Mouse (Mus musculus): Measurements from ENCODE around the gene Hoxa1. TPM values are rescaled to one million over a fixed set of nuclear protein-coding genes. Genes with fewer than 3 reads are reported as not detected.

Gene Hoxa1
- polyA plus RNA-seq, 3 experiments from 2014 or later = not detected

DNA sequence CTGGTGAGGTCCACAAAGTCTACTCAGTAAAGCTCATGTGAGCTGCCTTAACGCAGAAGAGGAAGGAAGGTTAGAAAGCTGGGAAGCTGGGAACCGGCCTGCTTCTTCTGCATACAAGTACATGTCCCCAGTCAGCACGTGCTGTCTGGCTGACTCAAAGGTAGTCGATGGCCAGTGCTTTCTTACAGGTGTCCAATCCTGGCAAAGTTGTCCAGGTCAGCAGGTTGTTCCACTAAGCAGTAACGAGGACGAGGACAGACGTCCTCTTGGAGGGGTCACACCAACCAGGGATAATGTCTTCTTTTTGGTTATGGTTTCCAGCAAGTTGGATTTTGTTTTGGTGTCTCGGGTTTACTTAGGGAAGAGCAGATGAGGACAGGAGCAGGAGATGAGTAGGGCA, 31.8 kb upstream of the Hoxa1 start:
- ATAC-seq = no peak

DNA sequence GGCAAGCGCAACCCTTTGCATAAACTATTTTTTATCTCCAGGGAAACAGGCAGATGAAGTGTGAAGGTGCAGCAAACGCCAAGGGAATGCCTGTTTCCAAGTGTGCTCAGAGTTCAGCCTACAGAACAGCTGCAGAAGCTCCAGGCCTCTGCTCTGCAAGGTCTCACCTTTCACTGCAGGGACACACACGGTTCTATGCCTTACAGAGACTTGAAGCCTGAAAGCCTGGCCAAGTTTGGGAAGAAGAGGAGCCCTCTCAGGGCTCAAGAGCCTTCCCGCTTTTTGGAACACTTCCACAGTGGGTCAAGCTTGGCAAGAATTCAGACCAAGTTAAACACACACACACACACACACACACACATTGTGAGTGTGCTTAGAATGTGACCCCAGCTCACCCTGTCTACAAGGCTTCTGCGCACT, 31.1 kb upstream of the Hoxa1 start:
- no peak for ATAC-seq

DNA sequence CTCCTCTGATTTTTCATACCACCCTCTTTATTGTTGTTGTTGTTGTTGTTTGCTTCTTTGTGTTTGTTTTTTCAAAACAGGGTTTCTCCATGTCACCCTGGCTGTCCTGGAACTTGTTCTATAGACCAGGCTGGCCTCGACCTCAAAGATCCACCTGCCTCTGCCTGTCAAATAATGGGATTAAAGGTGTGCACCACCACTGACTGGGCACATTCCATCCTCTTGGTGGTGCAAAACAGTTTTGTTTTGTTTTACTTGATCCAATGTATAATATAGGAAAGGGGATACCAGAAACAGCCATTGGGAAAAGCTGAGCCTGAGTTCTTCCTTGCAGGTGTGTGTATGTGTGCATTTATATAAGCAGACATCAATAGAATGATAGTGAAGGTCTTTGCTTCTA, 28.4 kb upstream of the Hoxa1 start:
- no peak for ATAC-seq

DNA sequence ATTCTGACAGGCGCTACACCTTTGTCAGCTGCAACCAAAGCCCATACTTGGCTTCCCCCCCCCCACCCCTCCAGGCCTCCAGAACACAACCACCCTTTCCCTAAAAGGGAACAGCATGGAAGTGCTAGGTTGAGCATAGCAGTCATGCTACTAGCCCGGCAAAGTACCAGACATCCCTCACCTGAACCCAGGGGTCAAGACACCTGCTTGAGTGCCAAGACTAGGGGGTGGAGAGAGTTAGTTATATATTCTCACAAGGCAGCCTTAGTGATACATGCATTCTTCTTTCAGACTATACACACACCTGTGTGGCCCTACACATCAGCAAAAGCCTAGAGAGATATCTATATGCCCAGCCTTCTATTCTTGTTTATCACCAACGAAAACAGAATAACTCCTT, 27.7 kb upstream of the Hoxa1 start:
- no peak for ATAC-seq

DNA sequence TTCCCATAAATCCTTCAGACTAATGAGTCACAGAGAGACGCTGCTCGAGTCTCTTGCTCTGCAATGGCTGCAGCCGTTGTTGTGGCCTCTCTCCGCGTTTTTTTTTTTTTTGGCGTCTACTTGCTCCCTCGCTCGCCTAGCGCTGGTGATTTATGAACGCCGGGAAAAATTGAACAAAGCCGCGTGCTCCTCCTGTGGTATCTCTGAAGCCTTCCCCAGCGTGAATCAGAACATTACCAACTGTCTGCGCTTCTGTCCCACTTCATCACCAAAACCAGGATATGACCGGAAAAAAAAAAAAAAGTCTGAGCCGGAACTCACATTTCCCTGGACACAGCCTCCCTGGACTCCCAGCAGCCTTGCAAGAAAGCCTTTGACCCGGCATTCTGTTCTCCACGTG, 27.1 kb upstream of the Hoxa1 start:
- ATAC-seq = no peak

DNA sequence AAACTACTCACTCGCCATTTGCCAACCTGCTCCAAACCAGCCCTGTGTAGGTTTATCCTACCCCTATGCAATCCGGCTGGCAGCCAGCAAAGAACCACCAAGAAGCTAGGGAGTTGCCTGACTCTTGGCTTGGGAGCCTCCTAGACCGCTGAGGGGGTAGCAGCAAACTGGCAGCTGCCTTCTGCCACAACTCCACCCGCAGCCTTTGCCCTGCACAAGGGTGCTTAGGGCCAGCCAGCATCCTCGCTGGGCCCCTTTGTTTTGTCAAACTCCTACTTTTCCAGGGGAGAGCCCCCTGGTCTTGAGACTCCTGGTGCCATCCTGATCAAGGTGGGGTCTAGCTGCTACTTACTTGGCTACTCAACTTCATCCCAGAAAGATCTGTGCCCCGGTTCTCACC, 26.6 kb upstream of the Hoxa1 start:
- no peak for ATAC-seq

DNA sequence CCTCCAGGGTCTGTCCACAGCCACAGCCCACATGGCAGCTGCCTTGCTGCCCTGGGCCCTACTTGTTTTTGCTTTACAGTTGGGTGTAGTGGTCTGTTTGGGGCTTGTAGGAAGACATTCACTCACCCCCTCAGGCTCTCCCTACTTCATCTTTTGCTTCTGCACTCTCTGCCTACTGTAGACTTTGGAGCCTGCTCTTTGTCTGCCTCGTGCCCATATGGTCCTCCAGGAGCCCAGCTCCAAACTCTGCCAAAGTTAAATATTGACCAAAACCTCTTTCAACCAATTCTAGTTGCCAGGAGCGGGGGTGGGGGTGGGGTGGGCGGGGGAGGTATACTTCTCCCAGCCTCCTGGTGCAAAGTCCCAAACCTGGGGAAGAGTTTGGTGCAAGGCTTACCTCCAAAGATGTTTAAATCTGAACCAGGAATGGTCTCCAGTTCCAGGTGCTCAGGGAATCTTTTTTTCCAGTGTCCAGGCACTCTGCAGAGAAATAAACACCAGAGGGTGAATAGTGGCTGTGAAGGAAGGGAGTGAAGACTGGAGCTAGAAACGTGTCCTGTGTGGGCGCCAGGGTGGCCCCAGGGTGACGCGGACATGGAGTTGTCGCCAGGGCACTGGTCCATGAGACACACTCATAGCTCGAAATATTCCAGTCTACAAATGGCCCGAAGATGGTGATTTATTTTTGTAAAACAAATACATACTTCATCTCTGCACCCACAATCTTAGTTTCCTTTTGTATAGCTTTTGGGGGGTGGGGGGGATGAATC, 25.4 kb upstream of the Hoxa1 start:
- no peak for ATAC-seq

DNA sequence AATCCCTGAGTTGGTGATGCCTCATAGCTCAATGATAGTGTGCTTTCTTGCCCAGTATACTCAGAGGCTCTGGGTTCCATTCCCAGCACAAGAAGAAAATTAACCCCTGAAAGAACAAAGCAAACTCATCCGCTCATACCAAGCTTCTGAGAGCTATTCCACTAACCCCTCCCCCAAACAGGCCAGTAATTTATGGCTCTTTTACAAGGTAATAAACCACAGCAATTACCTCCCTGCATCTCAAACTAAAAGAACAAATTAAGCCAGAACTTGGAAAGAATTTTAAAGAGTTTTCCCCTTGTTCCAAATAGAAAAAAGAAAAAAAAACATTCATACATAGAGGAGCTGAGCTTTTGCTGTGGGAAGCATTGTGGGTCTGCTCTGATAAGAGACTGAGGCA, 24.7 kb upstream of the Hoxa1 start:
- no peak for ATAC-seq

DNA sequence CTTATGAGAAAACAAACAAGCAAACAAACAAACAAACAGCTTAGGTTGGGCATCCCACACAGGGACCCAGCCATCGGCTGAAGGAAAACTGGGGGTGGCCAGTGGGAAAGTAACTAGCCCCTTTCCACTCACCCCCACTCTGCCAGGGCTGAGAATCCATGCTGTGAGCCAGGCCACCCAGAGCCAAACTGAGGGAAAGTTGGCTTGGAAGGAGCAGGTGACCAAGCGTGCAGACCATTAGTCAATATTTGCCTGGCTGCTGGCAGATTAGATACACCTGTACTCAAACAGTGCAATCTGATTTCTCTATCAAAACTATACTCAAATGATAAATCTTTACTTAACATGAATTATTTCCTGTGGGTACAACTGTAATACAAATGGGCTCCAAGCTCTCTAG, 23.9 kb upstream of the Hoxa1 start:
- ATAC-seq = no peak

DNA sequence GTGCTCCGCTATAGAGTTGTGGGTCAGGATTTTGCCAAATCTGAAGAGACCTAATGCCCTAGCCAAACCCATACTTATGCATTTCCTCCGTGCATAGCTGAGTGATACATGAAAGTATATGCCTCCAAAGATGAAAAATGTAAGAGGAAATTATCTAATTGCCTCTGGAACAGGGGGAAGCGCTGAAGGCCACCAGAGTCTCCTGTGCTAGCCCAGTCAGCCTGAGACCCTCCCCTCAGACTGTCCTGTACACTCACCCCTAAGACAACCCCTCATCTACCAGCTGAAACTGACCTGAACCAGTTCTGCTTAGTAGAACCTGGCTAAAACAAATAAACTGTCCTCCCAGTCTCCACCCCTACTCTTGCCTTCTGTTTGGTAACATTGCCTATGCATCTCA, 22.6 kb upstream of the Hoxa1 start:
- no peak for ATAC-seq

DNA sequence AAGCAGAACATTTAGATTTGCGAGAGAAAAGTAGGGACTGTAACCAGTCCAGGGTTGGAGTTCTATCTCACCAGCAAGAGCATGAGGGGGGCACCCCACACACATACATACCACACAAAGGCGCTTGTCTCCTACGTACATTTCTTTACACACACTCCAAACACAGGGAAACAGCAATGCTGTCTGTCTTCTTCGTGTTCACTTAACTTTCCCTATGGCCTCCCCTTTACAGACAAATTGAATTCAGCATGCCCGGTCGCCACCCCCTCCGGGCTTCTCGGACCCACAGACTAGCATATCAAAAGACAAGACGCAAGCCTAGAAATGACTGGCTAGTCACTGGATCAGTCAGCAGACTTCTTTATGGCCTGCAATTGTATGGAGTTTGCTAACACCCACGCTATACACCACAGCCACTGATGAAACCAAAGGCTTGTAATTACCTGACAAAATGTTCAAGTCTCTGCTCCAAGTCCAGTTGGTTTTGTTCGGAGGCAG, 22.1 kb upstream of the Hoxa1 start:
- ATAC-seq = no peak

DNA sequence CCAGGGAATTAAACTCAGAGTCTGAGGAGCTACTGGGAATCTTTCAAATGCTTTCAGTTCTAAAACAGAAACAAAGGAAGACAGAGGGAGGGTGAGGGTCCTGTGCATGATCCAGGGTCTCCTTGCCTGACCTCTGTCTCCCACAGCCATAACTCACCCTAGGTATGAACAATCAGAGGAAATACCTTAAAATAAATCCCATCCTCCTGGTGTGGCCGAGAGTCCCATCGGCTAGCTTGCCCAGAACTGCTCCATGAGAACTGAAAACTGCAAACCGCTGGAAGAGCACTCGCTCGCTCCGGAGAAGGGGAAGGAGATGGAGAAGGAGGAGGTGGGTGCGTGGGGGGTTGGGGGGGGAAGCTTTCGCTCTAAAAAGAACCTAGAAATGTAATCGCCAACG, 21.6 kb upstream of the Hoxa1 start:
- no peak for ATAC-seq

DNA sequence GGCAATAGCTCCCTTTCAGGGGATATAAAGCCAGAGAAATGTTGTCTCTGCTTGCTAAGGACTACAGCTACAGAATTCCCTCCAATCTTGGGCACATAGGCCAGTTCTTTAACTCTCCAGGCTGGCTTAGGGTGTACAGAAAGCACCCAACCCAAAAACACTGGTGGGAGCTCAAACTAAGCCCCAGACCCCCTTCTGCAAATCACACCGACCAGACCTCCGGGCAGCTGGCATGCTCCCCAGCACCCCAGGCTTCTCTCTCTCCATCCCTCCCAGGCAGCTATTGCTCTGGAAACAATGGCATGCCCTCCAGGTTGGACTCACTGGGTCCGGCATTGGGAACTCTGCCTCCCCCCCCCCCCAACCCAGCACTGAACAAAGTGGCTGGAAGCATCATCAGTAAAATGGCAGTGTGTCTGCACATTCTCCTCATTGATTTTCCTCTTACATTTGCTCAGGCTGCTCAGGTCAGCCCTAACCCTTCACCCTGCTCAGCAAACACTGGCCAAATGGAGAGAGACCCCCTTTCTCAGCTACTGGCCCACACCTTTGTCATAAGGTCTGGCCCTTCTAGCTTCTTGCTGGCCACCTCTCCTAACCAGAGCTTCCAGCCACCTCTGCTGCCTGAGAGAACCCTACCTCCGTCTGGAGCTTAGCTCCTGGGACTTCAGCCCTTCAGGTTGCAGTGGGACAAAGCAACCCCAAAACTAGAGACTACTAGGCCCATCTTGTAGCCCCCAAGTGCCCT, 21.0 kb upstream of the Hoxa1 start:
- no peak for ATAC-seq

DNA sequence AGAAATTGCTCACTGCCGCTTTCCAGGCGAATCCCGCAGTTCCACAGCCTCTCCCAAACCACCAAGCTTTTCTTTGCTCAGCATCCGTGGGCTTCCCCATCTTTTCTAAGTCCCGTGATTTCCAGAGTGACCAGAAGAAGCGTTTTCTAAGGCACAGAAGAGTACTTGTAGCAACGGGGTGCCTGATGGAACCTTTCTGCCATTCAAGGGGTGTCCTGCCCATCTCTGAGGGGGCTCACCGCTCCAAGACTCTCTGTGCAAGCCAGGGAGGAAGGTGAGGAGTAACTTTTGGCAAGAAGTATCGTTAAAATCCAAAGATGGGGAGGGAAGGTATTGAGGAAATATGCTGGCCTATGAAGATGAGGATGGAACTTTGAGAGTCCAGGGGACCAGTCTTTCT, 19.7 kb upstream of the Hoxa1 start:
- no peak for ATAC-seq

DNA sequence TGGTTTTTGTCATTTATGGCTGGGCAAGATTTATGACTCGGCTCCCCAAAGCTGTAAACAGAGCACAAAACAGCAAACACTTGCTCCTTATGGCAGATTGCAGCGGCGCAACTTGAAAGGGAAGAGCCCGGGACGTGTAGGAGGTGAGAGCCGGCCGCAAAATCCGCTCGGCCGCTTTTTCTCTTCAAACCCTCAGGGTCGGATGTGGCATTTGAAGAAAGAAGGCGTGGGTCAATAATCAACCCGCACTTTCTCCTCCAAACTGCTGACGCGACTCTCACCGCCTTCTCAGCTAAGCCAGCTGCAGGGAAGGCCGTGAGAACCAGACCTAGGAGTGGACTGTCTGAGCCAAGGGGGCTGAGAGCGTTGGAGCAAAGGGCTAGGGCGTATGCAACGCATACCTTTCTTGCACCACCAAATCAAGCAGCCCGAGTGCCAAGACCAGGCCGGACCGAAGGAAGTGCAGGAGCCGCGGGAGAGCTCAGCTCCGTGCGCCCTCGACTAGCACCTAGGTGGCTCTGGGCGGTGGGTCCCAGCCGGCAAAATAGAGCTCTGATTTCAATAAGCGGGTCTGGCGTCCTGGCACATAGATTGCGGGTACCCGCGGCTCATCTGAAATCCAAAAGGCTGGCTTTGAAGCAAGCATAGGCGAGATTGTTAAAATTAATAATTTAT, 19.1 kb upstream of the Hoxa1 start, which contains the start of gene 5730596B20Rik:
Gene 5730596B20Rik (plus strand): TSS at position 438 of the 675 bp plus-strand sequence.
- ATAC-seq = no peak

DNA sequence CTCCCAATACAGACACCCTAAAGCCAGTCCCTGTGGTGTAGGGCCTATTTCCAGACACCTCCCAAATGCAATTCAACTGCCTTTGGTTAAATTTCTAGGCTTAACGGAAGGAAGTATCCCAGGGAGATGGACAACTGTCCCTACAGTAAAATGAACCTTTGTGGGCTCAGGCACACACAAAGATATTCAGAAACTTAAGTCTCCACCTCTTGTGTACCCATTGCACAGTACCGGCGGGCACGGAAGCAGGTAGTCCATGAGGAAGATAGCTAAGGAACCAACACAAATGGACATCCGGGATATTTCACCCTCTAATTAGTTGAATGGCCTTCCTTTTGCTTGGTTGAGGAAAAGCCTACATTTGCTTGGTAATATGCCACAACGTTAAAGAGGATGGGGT, 18.3 kb upstream of the Hoxa1 start:
- no peak for ATAC-seq

DNA sequence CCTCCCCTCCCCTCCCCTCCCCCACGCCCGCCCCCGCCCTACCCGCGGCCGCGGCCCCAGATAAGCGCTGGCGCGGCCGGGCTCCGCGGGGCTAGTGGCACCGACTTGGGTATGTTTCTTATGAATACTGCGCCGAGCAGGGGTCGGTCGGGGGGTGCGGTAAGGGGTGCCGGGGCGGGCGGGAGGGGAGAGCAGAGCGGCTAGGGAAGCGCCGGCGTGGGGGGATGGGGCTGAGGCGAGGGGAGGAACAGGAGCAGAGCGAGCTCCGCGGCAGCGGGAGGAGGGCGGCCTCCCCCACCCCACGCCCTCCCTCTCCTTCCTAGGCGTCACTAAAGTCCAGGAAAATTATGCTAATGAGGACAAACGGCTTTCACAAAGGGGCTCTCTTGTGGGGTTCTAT, 17.7 kb upstream of the Hoxa1 start:
- ATAC-seq = no peak

DNA sequence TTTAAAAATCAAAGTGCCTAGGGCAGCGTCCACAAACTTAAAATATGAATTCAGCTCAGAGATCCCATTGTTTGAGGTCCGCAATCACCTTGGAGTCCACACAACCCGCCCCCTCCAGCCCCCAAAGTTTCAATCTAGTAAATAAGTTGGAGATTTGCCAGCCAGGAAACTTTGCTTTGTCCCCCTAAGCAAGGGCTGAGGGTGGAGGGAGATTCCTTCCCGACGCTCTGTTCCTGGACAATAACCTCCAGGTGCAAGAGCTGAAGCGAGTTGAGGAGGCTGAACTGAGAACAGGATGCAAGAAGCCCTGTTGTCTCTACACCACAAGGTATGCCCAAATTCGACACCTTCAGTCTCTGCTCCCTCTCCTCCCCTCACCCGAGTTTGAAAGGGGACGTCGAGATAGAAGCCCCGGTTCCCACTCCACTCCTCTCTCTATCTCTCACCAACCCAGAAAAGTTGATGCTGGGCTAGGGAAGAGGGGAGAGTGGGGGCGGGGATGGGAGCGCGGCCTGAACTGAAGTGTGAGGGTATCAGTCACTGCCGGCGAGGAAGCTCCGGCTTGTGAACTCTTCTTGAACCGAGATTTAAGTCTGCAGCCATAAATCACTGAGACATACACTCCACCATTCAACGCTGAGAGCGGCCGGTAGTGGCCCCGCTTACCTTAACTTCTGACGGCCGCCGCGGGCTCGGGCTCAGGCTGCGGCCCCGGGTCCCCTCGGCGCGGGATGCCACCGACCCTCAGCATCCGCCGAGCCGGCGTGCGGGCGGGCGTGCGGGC, 17.0 kb upstream of the Hoxa1 start:
- ATAC-seq = no peak

DNA sequence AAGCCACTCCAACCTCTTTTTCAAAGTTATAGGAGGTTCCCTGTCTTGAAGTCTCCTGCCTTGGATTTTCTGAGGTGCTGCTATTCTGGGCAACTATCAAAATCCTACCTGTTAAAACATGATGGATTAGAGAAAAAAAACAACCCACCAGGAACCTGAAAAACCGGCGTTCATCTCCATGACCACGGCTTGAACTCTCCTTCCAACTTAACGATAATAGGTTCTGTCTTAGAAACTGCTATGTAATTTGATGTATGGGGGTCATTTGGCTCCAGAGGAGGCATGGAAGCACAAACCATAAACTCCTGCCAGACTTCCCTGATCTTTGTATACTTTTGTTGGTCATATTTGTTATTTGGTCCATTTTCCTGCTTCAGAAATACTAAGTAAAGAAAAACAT, 15.5 kb upstream of the Hoxa1 start:
- ATAC-seq = no peak

DNA sequence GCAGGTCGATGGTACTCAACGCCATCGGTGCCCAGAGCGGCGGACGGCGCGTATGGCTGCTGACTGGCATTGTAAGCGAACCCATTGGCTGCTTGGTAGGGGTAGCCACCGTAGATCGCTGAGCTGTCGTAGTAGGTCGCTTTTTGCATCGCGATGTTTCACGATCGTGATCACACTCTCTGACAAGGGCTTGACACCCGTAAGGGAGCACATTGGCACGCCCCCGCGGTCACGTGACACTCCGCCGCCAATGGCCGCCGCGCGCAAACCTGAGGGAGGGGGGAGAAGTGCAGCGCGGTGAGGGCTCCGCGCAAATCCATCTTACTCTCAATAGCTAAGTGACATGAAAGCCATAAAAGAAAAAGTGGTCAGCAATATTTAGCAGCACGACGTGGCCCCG, 14.4 kb upstream of the Hoxa1 start:
- ATAC-seq = no peak

DNA sequence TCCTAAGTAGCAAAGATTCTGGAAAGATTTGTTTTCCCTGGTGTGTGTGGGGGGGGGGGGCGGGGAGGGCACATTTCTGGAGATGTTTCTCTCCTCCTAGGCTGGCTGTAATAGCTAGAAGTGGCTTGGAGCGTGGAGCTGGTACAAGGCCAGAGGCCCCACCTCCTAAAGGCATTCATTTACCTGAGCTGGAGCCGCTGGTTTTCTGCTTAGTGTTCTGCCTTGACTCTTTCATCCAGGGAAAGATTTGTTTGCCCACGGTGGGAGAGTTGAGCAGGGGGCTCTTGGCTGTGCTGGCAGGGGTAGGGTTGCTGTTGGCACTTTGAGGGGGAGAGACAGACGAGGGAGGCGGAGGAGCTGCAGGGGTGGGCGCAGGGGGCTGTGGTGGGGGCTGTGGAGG, 13.8 kb upstream of the Hoxa1 start:
- no peak for ATAC-seq

DNA sequence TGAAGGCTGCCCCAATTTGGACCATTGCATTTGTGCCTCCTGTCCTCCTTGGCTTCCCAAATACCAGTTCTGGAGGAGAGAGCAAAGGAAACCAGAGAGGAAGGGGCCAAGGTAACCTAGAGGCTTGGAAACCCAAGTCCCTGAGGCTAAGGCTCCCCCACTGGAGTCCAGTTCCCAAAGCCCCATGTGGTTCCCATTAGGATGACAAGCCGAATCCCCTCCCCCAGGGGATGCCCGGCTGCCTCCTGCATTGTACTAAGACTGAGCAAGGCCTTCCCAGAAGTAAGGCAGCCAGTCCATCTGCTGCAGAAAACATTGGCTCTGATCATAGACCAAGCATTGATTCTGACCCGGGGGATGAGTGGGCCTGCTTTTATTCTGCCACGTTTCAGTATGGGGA, 13.2 kb upstream of the Hoxa1 start:
- no peak for ATAC-seq

DNA sequence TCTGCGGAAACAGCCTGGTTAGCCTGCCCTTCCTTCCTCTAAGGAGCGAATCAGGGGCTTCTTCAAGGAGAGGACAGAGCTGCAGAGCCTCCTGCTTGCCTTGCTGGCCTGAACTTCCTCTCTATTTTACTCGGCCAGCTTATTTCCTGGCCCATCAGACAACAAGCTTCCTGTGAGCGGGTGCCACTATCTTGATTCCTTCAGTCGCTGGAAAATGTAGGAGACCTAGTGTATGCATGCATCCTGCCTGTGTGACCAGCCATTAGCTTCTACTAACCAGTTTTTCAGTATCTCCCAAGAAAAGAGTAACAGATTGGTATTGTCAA, 12.7 kb upstream of the Hoxa1 start:
- no peak for ATAC-seq

Measured in inflammation-experienced regulatory T-cells, adult 6 months (primary cell).